Mouse (Mus musculus) heart, embryonic 13.5 days (tissue): Measurements from ENCODE around the gene Prkg2. TPM values are rescaled to one million over a fixed set of nuclear protein-coding genes. Genes with fewer than 3 reads are reported as not detected.

Experiments
- ATAC-seq: fragments of 200-750 bp; cut with Nextera tagmentation; 2 replicates; pipeline ENCODE4 v1.8.0; 2017; ENCODE audit warnings: moderate TSS enrichment; ENCODE audit not compliant: insufficient number of reproducible peaks, low FRiP score, low TSS enrichment; ENCODE audit errors: extremely low read depth
- H3K27ac ChIP-seq: fragments of 300-500 bp; sonication (generic); replicated peaks from 2 replicates; pipeline ENCODE4 v1.5.1; 2015; ENCODE audit warnings: moderate library complexity, mild to moderate bottlenecking, inconsistent platforms
- H3K27me3 ChIP-seq: fragments of 300-500 bp; sonication (generic); replicated peaks from 2 replicates; pipeline ENCODE4 v1.6.1; 2015; ENCODE audit warnings: mild to moderate bottlenecking, inconsistent platforms
- H3K36me3 ChIP-seq: fragments of 300-500 bp; sonication (generic); 2 replicates; pipeline ENCODE4 v1.6.1; 2015; ENCODE audit warnings: mild to moderate bottlenecking, inconsistent platforms
- H3K4me1 ChIP-seq: fragments of 300-500 bp; sonication (generic); 2 replicates; pipeline ENCODE4 v1.6.1; 2015; ENCODE audit warnings: inconsistent platforms
- H3K4me2 ChIP-seq: fragments of 300-500 bp; sonication (generic); 2 replicates; pipeline ENCODE4 v1.6.1; 2015; ENCODE audit warnings: inconsistent platforms, mild to moderate bottlenecking, moderate library complexity
- H3K4me3 ChIP-seq: fragments of 300-500 bp; sonication (generic); 2 replicates; pipeline ENCODE4 v1.5.1; 2015; ENCODE audit warnings: moderate library complexity, mild to moderate bottlenecking, inconsistent platforms
- H3K9ac ChIP-seq: fragments of 300-500 bp; sonication (generic); 2 replicates; pipeline ENCODE4 v1.6.1; 2015; ENCODE audit warnings: inconsistent platforms, mild to moderate bottlenecking, moderate library complexity
- H3K9me3 ChIP-seq: fragments of 300-500 bp; sonication (generic); 2 replicates; pipeline ENCODE4 v1.6.1; 2016; ENCODE audit warnings: inconsistent platforms
- WGBS: fragments of 180-500 bp; shearing (Covaris S2); methylation state at CpG from one replicate; pipeline ENCODE4 v1.1.7; 2015; ENCODE audit warnings: mixed read lengths; 5-methylcytosine and 5-hydroxymethylcytosine counted together
- polyA plus RNA-seq: library from polyadenylated mRNA; unstranded; fragments of >200 nt; fragmentation: Nextera tagmentation; extraction: Ambion mirVana; gene quantifications from 2 replicates; pipeline ENCODE4 v1.2.1, GENCODE M21; 2015

The Prkg2 gene
- polyA plus RNA-seq, 1 experiment from 2014 or later: 0.68 TPM

- H3K9me3 ChIP-seq: no peaks in the 10 kb centered on the region
- no peak for ATAC-seq
- H3K27me3 ChIP-seq: no peaks in the 10 kb centered on the region
- no peaks in the 10 kb centered on the region for H3K36me3 ChIP-seq
- no peak overlapping the region for H3K27ac ChIP-seq
- 78% methylated on average over 10 of the region's 10 CpGs for WGBS
- H3K4me3 ChIP-seq: no peak overlapping the region
- no peaks in the 10 kb centered on the region for H3K4me1 ChIP-seq
- H3K4me2 ChIP-seq: no peak overlapping the region
- H3K9ac ChIP-seq: no peak overlapping the region
Observed at GRCm38 (mm10) chr5:98975877-98976672, 61.1 kb downstream of the Prkg2 start.

GRCm38 (mm10) chr5:98966679-98967078, 70.5 kb downstream of the Prkg2 start:
- Histone ChIP-seq H3K4me1 (peaks cover 5% of the 10 kb centered on the region; the same call in 1 of the 2 replicates), H3K27me3 (no peaks in the 10 kb centered on the region), H3K27ac (no peak overlapping the region), H3K36me3 (no peaks in the 10 kb centered on the region), H3K4me2 (no peak overlapping the region), H3K9ac (no peak overlapping the region), H3K4me3 (no peak overlapping the region), H3K9me3 (no peaks in the 10 kb centered on the region)
- WGBS: 54% methylated on average over 9 of the region's 9 CpGs
- ATAC-seq: no peak

GRCm38 (mm10) chr5:98965139-98965538, 72.0 kb downstream of the Prkg2 start:
- no peaks in the 10 kb centered on the region for H3K9me3 ChIP-seq
- H3K4me2 ChIP-seq: no peak overlapping the region
- H3K27ac ChIP-seq: no peak overlapping the region
- no peak overlapping the region for H3K4me3 ChIP-seq
- 61% methylated on average over 4 of the region's 4 CpGs for WGBS
- no peaks in the 10 kb centered on the region for H3K36me3 ChIP-seq
- H3K4me1 ChIP-seq: peaks cover 5% of the 10 kb centered on the region; the same call in 1 of the 2 replicates
- H3K9ac ChIP-seq: no peak overlapping the region
- ATAC-seq: no peak
- no peaks in the 10 kb centered on the region for H3K27me3 ChIP-seq

- Histone ChIP-seq H3K27ac (no peak overlapping the region), H3K36me3 (no peaks in the 10 kb centered on the region), H3K4me3 (no peak overlapping the region), H3K4me1 (peaks cover 5% of the 10 kb centered on the region; the same call in 1 of the 2 replicates), H3K9ac (no peak overlapping the region), H3K27me3 (no peaks in the 10 kb centered on the region), H3K9me3 (no peaks in the 10 kb centered on the region), H3K4me2 (no peak overlapping the region)
- WGBS: 37% methylated on average over 6 of the region's 6 CpGs
- no peak for ATAC-seq
Observed at GRCm38 (mm10) chr5:98964367-98964766, 72.8 kb downstream of the Prkg2 start.

- Histone ChIP-seq H3K27me3 (no peaks in the 10 kb centered on the region), H3K4me3 (no peak overlapping the region), H3K9me3 (no peaks in the 10 kb centered on the region), H3K4me2 (no peak overlapping the region), H3K9ac (no peak overlapping the region), H3K4me1 (peaks cover 5% of the 10 kb centered on the region; the same call in 1 of the 2 replicates), H3K27ac (no peak overlapping the region), H3K36me3 (no peaks in the 10 kb centered on the region)
- WGBS: 69% methylated on average over 2 of the region's 2 CpGs
- no peak for ATAC-seq
Observed at GRCm38 (mm10) chr5:98962472-98962871, 74.7 kb downstream of the Prkg2 start.

- Histone ChIP-seq H3K4me1 (no peaks in the 10 kb centered on the region), H3K4me2 (no peak overlapping the region), H3K27ac (no peak overlapping the region), H3K27me3 (no peaks in the 10 kb centered on the region), H3K36me3 (no peaks in the 10 kb centered on the region), H3K9me3 (no peaks in the 10 kb centered on the region), H3K9ac (no peak overlapping the region), H3K4me3 (no peak overlapping the region)
- ATAC-seq: no peak
- 71% methylated on average over 3 of the region's 3 CpGs for WGBS
Observed at GRCm38 (mm10) chr5:98955576-98955975, 81.6 kb downstream of the Prkg2 start.

- no peak for ATAC-seq
Observed at GRCm38 (mm10) chr5:98953386-98953785, 83.8 kb downstream of the Prkg2 start.

GRCm38 (mm10) chr5:98951566-98951965, 85.6 kb downstream of the Prkg2 start:
- no peak overlapping the region for H3K4me3 ChIP-seq
- 69% methylated on average over 4 of the region's 4 CpGs for WGBS
- H3K27me3 ChIP-seq: no peaks in the 10 kb centered on the region
- no peaks in the 10 kb centered on the region for H3K36me3 ChIP-seq
- no peak overlapping the region for H3K9ac ChIP-seq
- ATAC-seq: no peak
- no peak overlapping the region for H3K4me2 ChIP-seq
- H3K4me1 ChIP-seq: 0 out of 2 replicates have a peak, but pooled peaks cover 2% of the 10 kb centered on the region
- no peaks in the 10 kb centered on the region for H3K9me3 ChIP-seq
- no peak overlapping the region for H3K27ac ChIP-seq

More at GRCm38 (mm10) chr5:98953386-98953785, 83.8 kb downstream of the Prkg2 start:
- no peak overlapping the region for H3K27ac ChIP-seq
- no peak overlapping the region for H3K4me3 ChIP-seq
- no peaks in the 10 kb centered on the region for H3K4me1 ChIP-seq
- no peaks in the 10 kb centered on the region for H3K27me3 ChIP-seq
- H3K9ac ChIP-seq: no peak overlapping the region
- no peaks in the 10 kb centered on the region for H3K36me3 ChIP-seq
- H3K4me2 ChIP-seq: no peak overlapping the region
- 65% methylated on average over 1 of the region's 1 CpGs for WGBS
- no peaks in the 10 kb centered on the region for H3K9me3 ChIP-seq

GRCm38 (mm10) chr5:98950495-98951092, 86.6 kb downstream of the Prkg2 start:
- Histone ChIP-seq H3K27ac (no peak overlapping the region), H3K36me3 (no peaks in the 10 kb centered on the region), H3K9me3 (no peaks in the 10 kb centered on the region), H3K4me1 (0 out of 2 replicates have a peak, but pooled peaks cover 2% of the 10 kb centered on the region), H3K4me2 (no peak overlapping the region), H3K9ac (no peak overlapping the region), H3K27me3 (no peaks in the 10 kb centered on the region), H3K4me3 (no peak overlapping the region)
- WGBS: 69% methylated on average over 4 of the region's 4 CpGs
- ATAC-seq: no peak

GRCm38 (mm10) chr5:98949784-98950183, 87.4 kb downstream of the Prkg2 start:
- H3K27ac ChIP-seq: no peak overlapping the region

GRCm38 (mm10) chr5:98946656-98947055, 90.5 kb downstream of the Prkg2 start:
- no peak overlapping the region for H3K4me3 ChIP-seq

More at GRCm38 (mm10) chr5:98949784-98950183, 87.4 kb downstream of the Prkg2 start:
- no peak for ATAC-seq
- Histone ChIP-seq H3K9me3 (no peaks in the 10 kb centered on the region), H3K36me3 (no peaks in the 10 kb centered on the region), H3K27me3 (no peaks in the 10 kb centered on the region), H3K4me3 (no peak overlapping the region), H3K9ac (no peak overlapping the region), H3K4me1 (0 out of 2 replicates have a peak, but pooled peaks cover 2% of the 10 kb centered on the region), H3K4me2 (no peak overlapping the region)
- 80% methylated on average over 10 of the region's 10 CpGs for WGBS

More at GRCm38 (mm10) chr5:98946656-98947055, 90.5 kb downstream of the Prkg2 start:
- Histone ChIP-seq H3K9ac (no peak overlapping the region), H3K27me3 (no peaks in the 10 kb centered on the region), H3K36me3 (no peaks in the 10 kb centered on the region), H3K4me2 (no peak overlapping the region), H3K4me1 (0 out of 2 replicates have a peak, but pooled peaks cover 2% of the 10 kb centered on the region), H3K9me3 (no peaks in the 10 kb centered on the region), H3K27ac (no peak overlapping the region)
- WGBS: 91% methylated on average over 20 of the region's 20 CpGs
- no peak for ATAC-seq
